Mouse (Mus musculus): ENCODE results near the gene Asl. TPM values are rescaled to one million over a fixed set of nuclear protein-coding genes. Genes with fewer than 3 reads are reported as not detected.

The Asl gene
- 32.2 and 37.8 TPM in 2 replicates for polyA plus RNA-seq (2015; fragmentation: Nextera tagmentation; extraction: Ambion mirVana)

- peak; percentile 79 for DNase-seq (ENCODE audit: low spot score)
Observed at GRCm38 (mm10) chr5:130029142-130029897, at the start of gene Asl, which contains the start of gene Crcp. Asl (minus strand) TSS chr5:130029247. Crcp (plus strand) TSS chr5:130029290.

GRCm38 (mm10) chr5:130078834-130079156 lies 49.7 kb upstream of the Asl start:
- DNase-seq (ENCODE audit: low spot score) = no peak

- DNase-seq (ENCODE audit: low spot score) = no peak
Observed at GRCm38 (mm10) chr5:130078096-130078833, 49.2 kb upstream of the Asl start.

DNA sequence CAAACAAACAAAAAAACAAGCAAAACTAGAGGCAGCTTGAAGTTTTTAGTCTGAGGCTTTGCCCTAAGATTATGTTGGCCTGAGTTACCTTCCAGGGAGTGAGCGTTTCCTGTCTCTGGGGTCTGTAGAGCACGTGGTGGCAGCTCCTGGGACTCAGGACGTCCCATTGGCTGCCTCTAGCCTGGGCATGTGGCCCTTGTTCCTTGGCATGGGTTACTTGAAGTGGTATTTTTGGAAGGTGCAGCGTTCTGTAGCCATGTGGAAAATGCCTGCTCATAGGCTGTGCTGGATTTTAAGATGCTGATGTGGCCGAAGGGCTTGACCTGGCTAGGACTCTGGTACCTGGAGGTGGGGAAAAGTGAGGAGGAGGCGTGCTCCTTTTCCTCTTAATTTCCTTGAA lies 47.3 kb upstream of the Asl start:
- DNase-seq (ENCODE audit: low spot score) = no peak

DNA sequence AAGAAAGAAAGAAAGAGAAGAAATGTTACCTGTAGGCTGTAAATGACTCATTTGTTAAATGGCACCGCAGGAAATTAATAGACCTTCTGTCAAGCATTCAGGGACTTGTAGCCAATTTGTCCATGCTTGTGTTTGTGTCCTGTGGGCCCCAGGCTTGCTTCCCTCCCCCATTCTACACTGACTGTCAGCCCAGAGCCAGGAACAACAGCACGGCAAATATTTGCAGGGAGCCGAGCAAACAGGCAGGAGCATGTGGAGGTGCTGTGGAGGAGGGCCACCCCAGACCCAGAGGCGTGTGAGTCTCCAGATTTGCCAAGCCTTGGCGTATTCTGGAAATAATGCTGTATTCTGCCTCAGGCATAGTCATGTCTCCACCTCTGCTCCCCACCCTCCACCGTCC lies 45.4 kb upstream of the Asl start:
- no peak for DNase-seq (ENCODE audit: low spot score)

DNA sequence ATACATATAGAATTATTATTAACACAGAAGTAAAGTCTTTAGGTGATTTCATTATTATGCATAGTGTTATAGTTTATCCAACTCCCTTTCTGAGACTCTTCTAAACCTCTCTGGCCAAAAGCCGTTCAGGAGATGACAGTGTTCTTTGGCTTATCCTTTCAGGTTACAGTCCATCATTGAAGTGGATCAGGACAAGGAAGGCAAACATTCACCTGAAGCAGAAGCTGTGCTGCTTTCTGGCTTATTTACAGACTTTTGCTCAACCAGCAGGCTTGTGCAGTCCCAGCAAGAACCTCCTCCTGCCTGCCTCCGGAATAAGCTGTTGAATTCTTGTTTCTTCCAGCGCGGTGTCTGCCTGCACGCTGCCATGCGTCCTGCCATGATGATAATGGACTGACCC lies 44.0 kb upstream of the Asl start, which contains the start of gene Tpst1:
TSS of gene Tpst1 (plus strand) at position 301 of the 400 bp plus-strand sequence.
- no peak for DNase-seq (ENCODE audit: low spot score)

DNA sequence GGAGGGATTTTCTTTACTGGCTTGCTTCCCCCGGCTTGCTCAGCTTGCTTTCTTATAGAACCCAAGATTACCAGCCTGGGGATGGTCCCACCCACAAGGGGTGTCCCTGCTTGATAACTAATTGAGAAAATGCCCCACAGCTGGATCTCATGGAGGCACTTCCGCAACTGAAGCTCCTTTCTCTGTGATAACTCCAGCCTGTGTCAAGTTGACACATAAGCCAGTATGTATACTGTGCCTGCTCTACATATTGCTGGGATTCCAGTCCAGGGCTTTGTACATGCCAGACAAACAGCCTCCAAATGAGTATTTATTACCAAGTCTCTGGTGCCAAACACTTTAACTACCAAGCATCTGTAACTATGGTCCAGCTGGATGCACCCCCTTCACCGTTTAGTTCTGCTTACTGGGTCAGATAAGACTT lies 38.8 kb upstream of the Asl start:
- DNase-seq (ENCODE audit: low spot score) = no peak

GRCm38 (mm10) chr5:130065579-130065978 lies 36.5 kb upstream of the Asl start:
- DNase-seq (ENCODE audit: low spot score) = no peak

DNA sequence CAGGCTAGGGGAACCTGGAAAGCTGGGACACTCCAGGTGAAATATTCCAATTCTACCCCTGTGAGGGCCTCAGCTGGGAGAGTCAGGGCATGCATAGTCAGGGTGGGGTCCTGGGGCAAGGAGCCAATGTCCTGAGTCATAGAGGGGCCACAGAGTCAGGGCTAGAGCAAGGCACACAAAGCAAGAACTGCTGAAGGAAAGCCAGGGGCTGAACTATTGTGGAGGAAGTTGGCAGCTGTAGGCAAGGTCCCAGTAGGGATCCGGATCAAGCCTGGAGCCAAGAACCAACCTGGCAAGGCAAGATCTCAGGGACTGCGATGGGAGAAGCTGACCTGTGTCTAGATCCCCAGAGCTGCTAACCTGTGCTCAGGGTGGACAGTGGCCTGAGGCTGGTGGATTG lies 34.7 kb upstream of the Asl start:
- no peak for DNase-seq (ENCODE audit: low spot score)

- DNase-seq (ENCODE audit: low spot score) = no peak
Observed at GRCm38 (mm10) chr5:130062096-130062495, 33.0 kb upstream of the Asl start.

DNA sequence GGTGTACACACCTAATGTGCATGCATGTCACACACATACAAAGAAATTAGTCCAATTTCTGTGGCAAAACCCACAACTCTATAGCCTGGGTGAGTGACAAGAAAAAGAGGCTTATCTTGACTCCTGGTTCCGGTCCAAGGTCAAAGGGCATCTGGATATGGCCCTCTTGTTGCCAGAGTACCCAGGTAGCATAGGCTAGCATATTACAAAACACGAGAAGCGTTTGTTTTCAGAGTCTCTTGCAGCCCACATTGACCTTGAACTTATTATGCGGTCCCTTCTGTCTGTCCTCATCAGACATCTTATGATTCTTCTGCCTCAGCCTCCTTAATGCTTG lies 31.2 kb upstream of the Asl start:
- no peak for DNase-seq (ENCODE audit: low spot score)

DNA sequence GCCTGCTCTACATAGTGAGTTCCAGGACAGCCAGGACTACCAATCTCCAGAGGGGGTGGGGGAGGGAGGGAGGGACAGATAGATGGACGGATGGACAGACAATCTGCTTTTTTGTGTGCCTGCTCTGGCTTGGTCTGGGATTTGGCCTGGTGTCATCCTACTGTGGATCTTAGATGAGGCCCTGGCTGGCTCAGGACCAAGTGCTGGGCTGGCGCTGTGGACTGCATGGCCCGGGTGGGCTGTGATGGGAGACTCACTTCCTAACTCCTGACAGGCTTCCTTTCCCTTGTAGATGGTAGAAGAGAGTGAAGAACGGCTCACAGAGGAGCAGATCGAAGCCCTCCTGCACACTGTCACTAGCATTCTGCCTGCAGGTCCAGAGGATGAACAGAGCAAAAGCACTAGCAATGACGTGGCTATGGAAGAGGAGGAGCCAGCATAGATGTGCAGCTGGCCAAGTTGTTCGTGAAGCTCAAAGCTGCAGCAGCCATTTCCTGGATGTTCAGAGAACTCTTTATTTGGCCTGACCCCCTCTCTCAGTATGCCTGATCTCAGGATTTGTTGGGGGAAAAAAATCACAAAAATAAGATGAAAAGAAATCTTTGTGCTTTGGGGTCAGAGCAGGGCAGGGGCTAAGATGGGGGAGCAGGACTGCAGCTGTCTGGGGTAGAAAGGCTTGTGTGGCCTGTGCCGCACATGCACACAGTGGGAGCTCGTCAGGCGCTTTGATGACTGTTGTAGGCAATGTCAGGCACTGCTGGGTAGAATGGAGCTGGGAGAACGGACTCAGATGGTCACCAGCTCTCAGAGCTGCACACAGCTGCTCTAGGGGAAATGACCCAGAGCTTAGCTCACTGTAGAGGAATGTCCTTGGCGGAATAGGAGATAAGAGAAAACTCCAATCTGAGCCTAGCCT lies 30.6 kb upstream of the Asl start:
- DNase-seq (ENCODE audit: low spot score) = no peak

GRCm38 (mm10) chr5:130056303-130056702 lies 27.3 kb upstream of the Asl start:
- no peak for DNase-seq (ENCODE audit: low spot score)

DNA sequence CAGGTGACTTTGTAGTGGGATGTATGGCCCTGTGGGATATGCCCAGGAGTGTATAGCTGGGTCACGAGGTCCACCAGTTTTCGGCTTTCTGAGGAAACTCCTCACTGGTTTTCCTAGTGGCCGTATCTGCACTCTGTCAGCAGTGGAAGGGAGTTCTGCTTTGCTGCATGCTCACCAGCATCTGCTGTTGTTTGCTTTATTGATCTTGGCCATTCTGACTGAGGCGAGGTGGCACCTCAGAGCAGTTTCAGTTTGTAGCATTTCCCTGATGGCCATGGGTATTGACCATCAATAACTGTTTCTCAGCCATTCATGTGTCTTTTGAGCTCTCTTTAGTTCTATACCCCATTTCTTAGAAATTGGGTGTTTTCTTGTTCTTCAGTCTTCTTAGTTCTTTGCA lies 26.6 kb upstream of the Asl start:
- no peak for DNase-seq (ENCODE audit: low spot score)

GRCm38 (mm10) chr5:130052955-130053354 lies 23.9 kb upstream of the Asl start:
- DNase-seq (ENCODE audit: low spot score) = no peak

DNA sequence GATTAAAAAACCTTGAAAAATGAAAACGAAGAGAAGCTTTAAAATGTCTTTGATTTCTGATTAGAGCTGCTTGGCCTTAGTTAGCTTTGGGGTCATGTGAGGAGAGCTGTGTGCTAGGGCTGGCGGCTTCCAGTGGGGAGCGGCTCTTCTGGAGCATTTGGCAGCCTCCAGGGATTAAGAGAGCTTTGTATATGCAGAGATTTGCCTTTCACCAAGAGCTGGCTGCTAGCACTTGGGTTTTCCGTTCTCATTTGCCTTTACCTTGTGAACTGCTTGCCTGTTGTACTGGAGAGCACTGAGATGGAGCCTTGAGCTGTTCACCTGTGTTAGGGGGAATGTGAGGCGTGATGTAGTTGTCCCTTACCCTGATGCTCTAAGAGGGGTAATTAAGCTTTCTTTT lies 23.5 kb upstream of the Asl start:
- DNase-seq (ENCODE audit: low spot score) = no peak

GRCm38 (mm10) chr5:130051073-130051860 lies 22.2 kb upstream of the Asl start:
- no peak for DNase-seq (ENCODE audit: low spot score)

DNA sequence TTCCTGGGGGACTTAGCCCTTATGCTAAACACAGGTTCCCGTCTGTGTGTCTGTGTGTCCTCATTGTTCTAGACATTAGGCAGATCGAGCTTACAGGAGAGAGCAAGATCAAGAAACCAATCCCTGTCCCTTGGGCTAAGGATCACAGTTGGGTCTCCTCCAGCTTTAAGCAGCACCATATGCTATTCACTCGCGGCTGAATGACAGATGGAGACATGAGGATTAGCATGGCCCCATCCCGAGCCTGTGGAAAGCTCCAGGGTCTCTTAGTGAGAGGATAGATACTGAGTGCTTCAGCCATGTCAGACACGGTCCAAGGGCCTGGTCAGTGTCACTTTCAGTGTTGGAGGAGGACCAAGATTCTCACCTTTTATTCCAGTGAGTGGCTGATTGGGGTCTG lies 21.4 kb upstream of the Asl start:
- no peak for DNase-seq (ENCODE audit: low spot score)

- no peak for DNase-seq (ENCODE audit: low spot score)
Observed at GRCm38 (mm10) chr5:130048786-130049520, 19.9 kb upstream of the Asl start.

DNA sequence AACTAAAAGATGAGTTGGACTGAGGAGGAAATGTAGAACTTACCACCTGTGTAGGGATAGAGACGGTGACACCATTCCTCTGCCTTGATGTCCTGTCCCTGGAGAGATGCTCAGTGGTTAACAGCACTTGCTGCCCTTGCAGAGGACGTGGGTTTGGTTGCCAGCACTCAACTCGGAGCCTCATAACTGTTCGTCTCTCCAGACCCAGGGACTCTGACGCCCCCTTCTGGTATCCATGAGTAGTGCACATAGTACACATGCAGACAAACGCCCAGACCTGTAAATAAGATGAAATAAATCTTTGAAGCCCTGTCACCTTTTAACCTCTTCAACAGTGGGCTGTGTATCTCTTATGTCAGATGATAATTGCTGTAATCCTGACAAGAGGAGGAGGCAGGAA lies 18.0 kb upstream of the Asl start:
- DNase-seq (ENCODE audit: low spot score) = peak; percentile 19

Data from thymus, postnatal 0 days (tissue).